Comparison of ENCODE assay signal across 8 mouse cellular contexts in genomic region chr7:79742659-79743536, GRCm38 (mm10). TPM values are rescaled to one million over a fixed set of nuclear protein-coding genes. Genes with fewer than 3 reads are reported as not detected.
DNase-seq lines count a peak whose midpoint lies in the region; ATAC-seq lines count a peak whose summit lies in the region.

Gene Pex11a, minus strand, starts transcription at chr7:79743131.
Gene Wdr93, plus strand, starts transcription at chr7:79743163.

- peak within 1 kb of the TSS; percentile 56 for H3K4me3 ChIP-seq in forebrain, embryonic 13.5 days
- H3K4me3 ChIP-seq in liver, embryonic 15.5 days (replicated peaks) = peak within 1 kb of the TSS; percentile 64
- peak within 1 kb of the TSS; percentile 72 for H3K4me3 ChIP-seq in neural tube, embryonic 11.5 days (ENCODE audit: low read depth, low read length)
- H3K4me3 ChIP-seq in stomach, embryonic 16.5 days (replicated peaks; ENCODE audit: low read length) = peak within 1 kb of the TSS; percentile 83

- no peaks in the 10 kb centered on the region for H3K9me3 ChIP-seq in forebrain, embryonic 13.5 days (replicated peaks)
- no peaks in the 10 kb centered on the region for H3K9me3 ChIP-seq in liver, embryonic 15.5 days (replicated peaks)
- no peaks in the 10 kb centered on the region for H3K9me3 ChIP-seq in neural tube, embryonic 11.5 days (ENCODE audit: control insufficient read depth, low read length)
- H3K9me3 ChIP-seq in stomach, embryonic 16.5 days (replicated peaks; ENCODE audit: control insufficient read depth, low read length) = no peaks in the 10 kb centered on the region

- no peak within 1 kb of the TSS for H3K27ac ChIP-seq in forebrain, embryonic 13.5 days
- H3K27ac ChIP-seq in liver, embryonic 15.5 days (replicated peaks) = no peak within 1 kb of the TSS
- H3K27ac ChIP-seq in neural tube, embryonic 11.5 days (ENCODE audit: low read depth, low read length) = no peak within 1 kb of the TSS
- H3K27ac ChIP-seq in stomach, embryonic 16.5 days (ENCODE audit: low read length) = no peak within 1 kb of the TSS

- H3K36me3 ChIP-seq in forebrain, embryonic 13.5 days (ENCODE audit: poor library complexity, severe bottlenecking) = 0 out of 2 replicates have a peak, but pooled peaks cover 3% of the 10 kb centered on the region
- H3K36me3 ChIP-seq in liver, embryonic 15.5 days (replicated peaks) = no peaks in the 10 kb centered on the region
- no peaks in the 10 kb centered on the region for H3K36me3 ChIP-seq in neural tube, embryonic 11.5 days (ENCODE audit: control insufficient read depth, insufficient read depth, low read length)
- H3K36me3 ChIP-seq in stomach, embryonic 16.5 days (ENCODE audit: control insufficient read depth, insufficient read depth, low read length) = no peaks in the 10 kb centered on the region

- H3K4me2 ChIP-seq in forebrain, embryonic 13.5 days = peak within 1 kb of the TSS; percentile 97
- H3K4me2 ChIP-seq in liver, embryonic 15.5 days = peak within 1 kb of the TSS; percentile 89
- H3K4me2 ChIP-seq in neural tube, embryonic 11.5 days (ENCODE audit: low read depth) = peak within 1 kb of the TSS; percentile 93
- H3K4me2 ChIP-seq in stomach, embryonic 16.5 days (ENCODE audit: low read depth, low read length) = peak within 1 kb of the TSS; percentile 95

- peak; percentile 94 for ATAC-seq in forebrain, embryonic 13.5 days
- ATAC-seq in liver, embryonic 15.5 days (ENCODE audit: insufficient read depth) = peak; percentile 44; the same call in 1 of the 2 replicates
- ATAC-seq in neural tube, embryonic 11.5 days (ENCODE audit: insufficient read depth, low FRiP score, low TSS enrichment) = 0 out of 2 replicates have a peak, but pooled peaks have one; percentile 48
- peak; percentile 92 for ATAC-seq in stomach, embryonic 16.5 days (ENCODE audit: insufficient read depth, low FRiP score)

- intact Hi-C loops in heart, postnatal 10 days (cut with DNase I) = no loop called here

- H3K27me3 ChIP-seq in forebrain, embryonic 13.5 days = no peaks in the 10 kb centered on the region
- no peaks in the 10 kb centered on the region for H3K27me3 ChIP-seq in liver, embryonic 15.5 days
- no peaks in the 10 kb centered on the region for H3K27me3 ChIP-seq in neural tube, embryonic 11.5 days (ENCODE audit: control insufficient read depth, insufficient read depth, low read length)
- H3K27me3 ChIP-seq in stomach, embryonic 16.5 days (ENCODE audit: control insufficient read depth, insufficient read depth, low read length) = no peaks in the 10 kb centered on the region

- peaks cover 13% of the 10 kb centered on the region; the same call in 1 of the 2 replicates for H3K4me1 ChIP-seq in forebrain, embryonic 13.5 days
- H3K4me1 ChIP-seq in liver, embryonic 15.5 days (replicated peaks) = peaks cover 13% of the 10 kb centered on the region
- no peaks in the 10 kb centered on the region for H3K4me1 ChIP-seq in neural tube, embryonic 11.5 days (ENCODE audit: control insufficient read depth, insufficient read depth, low read length)
- peaks cover 5% of the 10 kb centered on the region for H3K4me1 ChIP-seq in stomach, embryonic 16.5 days (ENCODE audit: control insufficient read depth, insufficient read depth, low read length)

- H3K9ac ChIP-seq in forebrain, embryonic 13.5 days = peak within 1 kb of the TSS; percentile 65
- H3K9ac ChIP-seq in liver, embryonic 15.5 days = peak within 1 kb of the TSS; percentile 30; the same call in 1 of the 2 replicates
- H3K9ac ChIP-seq in neural tube, embryonic 11.5 days (ENCODE audit: low read length) = peak within 1 kb of the TSS; percentile 48
- peak within 1 kb of the TSS; percentile 80 for H3K9ac ChIP-seq in stomach, embryonic 16.5 days (ENCODE audit: low read length)

- DNase-seq in ES-CJ7 (ENCODE audit: low read depth, low spot score) = peak; percentile 83
- DNase-seq in cerebellum, adult 11 months = peak; percentile 62
- peak; percentile 80 to 84 for DNase-seq in heart, postnatal 10 days
- DNase-seq in kidney, postnatal 4 days = peak; percentile 84 to 89
- DNase-seq in neural tube, embryonic 11.5 days (ENCODE audit: low spot score) = peak; percentile 80

- 3% methylated on average over 46 of the region's 46 CpGs for WGBS in forebrain, embryonic 13.5 days
- WGBS in liver, embryonic 15.5 days (ENCODE audit: insufficient replicate concordance) = 2% methylated on average over 46 of the region's 46 CpGs
- 3% methylated on average over 46 of the region's 46 CpGs for WGBS in neural tube, embryonic 11.5 days
- WGBS in stomach, embryonic 16.5 days = 2% methylated on average over 46 of the region's 46 CpGs

RNA-seq across cellular contexts. Expression of gene Pex11a, which starts in this region (rescaled TPM):
- 12.7 and 14.2 TPM in 2 replicates for polyA plus RNA-seq in forebrain, embryonic 13.5 days (2015; fragmentation: Nextera tagmentation; extraction: Ambion mirVana)
- total RNA-seq in heart, postnatal 10 days (2021) = 10 to 100 TPM; 13.3 to 16.5 TPM
- polyA plus RNA-seq in liver, embryonic 15.5 days (2015; fragmentation: Nextera tagmentation; extraction: Ambion mirVana) = 3.4 and 3.8 TPM in 2 replicates
- 8.2 and 9.9 TPM in 2 replicates for polyA plus RNA-seq in neural tube, embryonic 11.5 days (2014; fragmentation: Nextera tagmentation; extraction: Ambion mirVana)
- 11.5 and 11.9 TPM in 2 replicates for polyA plus RNA-seq in stomach, embryonic 16.5 days (2015; fragmentation: Nextera tagmentation; extraction: Ambion mirVana)

RNA-seq across cellular contexts. Expression of gene Wdr93, which starts in this region (rescaled TPM):
- 0.39 and 0.64 TPM in 2 replicates for polyA plus RNA-seq in forebrain, embryonic 13.5 days (2015; fragmentation: Nextera tagmentation; extraction: Ambion mirVana)
- under 1 TPM; 0.14 to 0.15 TPM for total RNA-seq in heart, postnatal 10 days (2021)
- polyA plus RNA-seq in liver, embryonic 15.5 days (2015; fragmentation: Nextera tagmentation; extraction: Ambion mirVana) = 0.05 and 0.08 TPM in 2 replicates
- 0.09 and 0.45 TPM in 2 replicates for polyA plus RNA-seq in neural tube, embryonic 11.5 days (2014; fragmentation: Nextera tagmentation; extraction: Ambion mirVana)
- 0.25 and 0.47 TPM in 2 replicates for polyA plus RNA-seq in stomach, embryonic 16.5 days (2015; fragmentation: Nextera tagmentation; extraction: Ambion mirVana)

Comparison
In these comparisons a context has a peak if more than half of its experiments do, and no peak if none do; other contexts are left out.
1. ATAC-seq: peak in every context shown above with its lines; median percentile 94 in forebrain, embryonic 13.5 days; 92 in stomach, embryonic 16.5 days; 48 in neural tube, embryonic 11.5 days; 44 in liver, embryonic 15.5 days.
2. H3K9ac ChIP-seq: peak in every context shown above with its lines; median percentile 80 in stomach, embryonic 16.5 days; 65 in forebrain, embryonic 13.5 days; 48 in neural tube, embryonic 11.5 days; 30 in liver, embryonic 15.5 days.